Mouse (Mus musculus) liver, embryonic 16.5 days (tissue): Measurements from ENCODE around the gene Lad1. TPM values are rescaled to one million over a fixed set of nuclear protein-coding genes. Genes with fewer than 3 reads are reported as not detected.

Source experiments
- ATAC-seq: fragments of 200-750 bp; cut with Nextera tagmentation; 2 replicates; pipeline ENCODE4 v1.8.0; 2017; ENCODE audit warnings: low read depth, mild to moderate bottlenecking, moderate number of reproducible peaks, moderate library complexity
- H3K27ac ChIP-seq: fragments of 300-500 bp; sonication (generic); 2 replicates; pipeline ENCODE4 v1.5.1; 2014; ENCODE audit warnings: mild to moderate bottlenecking, low read length
- H3K27me3 ChIP-seq: fragments of 300-500 bp; sonication (generic); 2 replicates; pipeline ENCODE4 v1.6.1; 2014; ENCODE audit warnings: low read depth, low read length, mixed read lengths; ENCODE audit not compliant: control insufficient read depth, insufficient read depth
- H3K36me3 ChIP-seq: fragments of 300-500 bp; sonication (generic); 2 replicates; pipeline ENCODE4 v1.6.1; 2014; ENCODE audit warnings: mild to moderate bottlenecking; ENCODE audit not compliant: control insufficient read depth, insufficient read depth
- H3K4me1 ChIP-seq: fragments of 300-500 bp; sonication (generic); 2 replicates; pipeline ENCODE4 v1.6.1; 2014; ENCODE audit warnings: low read depth, low read length, mixed read lengths; ENCODE audit not compliant: control insufficient read depth
- H3K4me2 ChIP-seq: fragments of 300-500 bp; sonication (generic); 2 replicates; pipeline ENCODE4 v1.6.1; 2014; ENCODE audit warnings: low read depth, low read length, mixed read lengths
- H3K4me3 ChIP-seq: fragments of 300-500 bp; sonication (generic); 2 replicates; pipeline ENCODE4 v1.5.1; 2014; ENCODE audit warnings: low read depth, mild to moderate bottlenecking, low read length
- H3K9ac ChIP-seq: fragments of 300-500 bp; sonication (generic); 2 replicates; pipeline ENCODE4 v1.6.1; 2014; ENCODE audit warnings: low read depth, low read length
- H3K9me3 ChIP-seq: fragments of 300-500 bp; sonication (generic); replicated peaks from 2 replicates; pipeline ENCODE4 v1.6.1; 2016; ENCODE audit warnings: low read length; ENCODE audit not compliant: control insufficient read depth
- WGBS: fragments of 180-500 bp; shearing (Covaris S2); extraction: QIAGEN DNeasy Blood & Tissue Kit; methylation state at CpG from one replicate; pipeline ENCODE4 v1.1.7; 2014; ENCODE audit not compliant: insufficient replicate concordance; 5-methylcytosine and 5-hydroxymethylcytosine counted together
- polyA plus RNA-seq: library from polyadenylated mRNA; unstranded; fragments of >200 nt; fragmentation: Nextera tagmentation; extraction: Ambion mirVana; gene quantifications from 2 replicates; pipeline ENCODE4 v1.2.1, GENCODE M21; 2015

Gene Lad1
- polyA plus RNA-seq, 1 experiment from 2014 or later: 1.5 TPM

DNA sequence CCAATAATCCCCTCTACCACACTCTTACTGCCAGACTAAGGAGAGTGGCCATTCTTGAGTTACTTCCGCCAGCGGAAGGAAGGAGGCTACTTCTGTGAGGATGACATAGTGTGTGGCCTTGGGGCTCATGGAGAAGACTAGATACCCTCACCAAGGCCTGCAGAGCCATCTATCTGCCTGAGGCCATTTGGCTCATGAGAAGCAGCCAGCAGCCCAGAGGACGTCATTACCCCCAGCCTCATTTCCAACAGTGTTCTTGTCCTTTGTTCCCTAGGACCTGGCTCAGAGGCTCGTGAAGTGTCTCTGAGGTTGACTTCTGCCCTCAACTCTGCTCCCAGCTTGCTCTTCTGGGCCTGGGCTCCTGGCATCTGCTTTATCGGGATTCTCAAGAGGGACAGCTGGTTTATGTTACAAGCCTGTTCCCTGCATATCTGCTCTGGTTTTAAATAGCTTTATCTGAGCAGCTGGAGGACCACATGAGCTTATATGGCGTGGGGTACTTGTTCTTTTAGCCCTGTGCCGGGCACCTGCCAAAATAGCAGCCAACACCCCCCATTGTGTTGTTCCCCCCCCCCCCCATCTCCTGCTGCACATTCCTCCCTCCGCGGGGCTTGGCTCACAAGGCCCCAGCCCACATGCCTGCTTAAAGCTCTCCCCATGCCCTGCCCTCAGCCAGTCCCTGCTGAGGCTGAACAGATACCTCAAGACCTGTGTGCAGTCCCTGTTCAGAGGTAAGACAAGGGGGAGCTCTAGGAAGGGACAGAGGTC, 17.5 kb downstream of the Lad1 start, which contains the start of gene Tnnt2:
Gene Tnnt2 (plus strand): TSS at position 639 of the 768 bp plus-strand sequence.
- no peaks in the 10 kb centered on the region for H3K9me3 ChIP-seq
- H3K9ac ChIP-seq: no peak within 1 kb of the TSS
- H3K4me1 ChIP-seq: no peaks in the 10 kb centered on the region
- H3K27me3 ChIP-seq: no peaks in the 10 kb centered on the region; the same call in 1 of the 2 replicates
- whole genome bisulfite sequencing: 45% methylated on average over 9 of the region's 9 CpGs
- no peak for ATAC-seq
- H3K4me2 ChIP-seq: no peak within 1 kb of the TSS
- no peak within 1 kb of the TSS for H3K4me3 ChIP-seq
- H3K36me3 ChIP-seq: no peaks in the 10 kb centered on the region
- no peak within 1 kb of the TSS for H3K27ac ChIP-seq

DNA sequence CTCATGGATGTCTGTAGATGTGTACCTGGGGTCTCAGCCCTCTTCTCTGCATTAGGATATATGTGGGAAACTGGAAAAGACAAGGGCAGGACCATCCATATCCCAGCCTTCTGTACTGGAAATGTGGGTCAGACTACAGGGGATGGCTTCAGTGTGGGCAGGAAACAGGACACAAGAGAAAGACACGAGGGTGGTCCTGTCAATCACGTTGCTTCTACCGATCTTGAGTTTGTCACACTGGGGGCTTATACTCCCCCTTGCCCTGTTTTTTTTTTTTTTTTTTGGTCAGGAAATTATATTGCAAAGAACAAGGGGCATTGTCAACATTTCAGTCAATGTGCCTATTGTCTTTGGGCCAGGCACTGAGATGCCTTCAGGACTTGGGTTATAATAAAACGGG, 20.2 kb downstream of the Lad1 start:
- Histone ChIP-seq H3K36me3 (no peaks in the 10 kb centered on the region), H3K9ac (no peak overlapping the region), H3K27me3 (no peaks in the 10 kb centered on the region; the same call in 1 of the 2 replicates), H3K4me2 (no peak overlapping the region), H3K27ac (no peak overlapping the region), H3K4me1 (no peaks in the 10 kb centered on the region), H3K4me3 (no peak overlapping the region), H3K9me3 (no peaks in the 10 kb centered on the region)
- WGBS: 42% methylated on average over 4 of the region's 4 CpGs
- no peak for ATAC-seq

GRCm38 (mm10) chr1:135839065-135839464, 20.7 kb downstream of the Lad1 start:
- Histone ChIP-seq H3K27ac (no peak overlapping the region), H3K4me3 (no peak overlapping the region), H3K36me3 (no peaks in the 10 kb centered on the region), H3K9me3 (no peaks in the 10 kb centered on the region), H3K4me1 (no peaks in the 10 kb centered on the region), H3K27me3 (no peaks in the 10 kb centered on the region; the same call in 1 of the 2 replicates), H3K4me2 (no peak overlapping the region), H3K9ac (no peak overlapping the region)
- ATAC-seq: no peak
- 56% methylated on average over 6 of the region's 6 CpGs for WGBS

- Histone ChIP-seq H3K36me3 (no peaks in the 10 kb centered on the region), H3K4me3 (no peak overlapping the region), H3K27me3 (no peaks in the 10 kb centered on the region), H3K27ac (no peak overlapping the region), H3K9me3 (no peaks in the 10 kb centered on the region), H3K4me2 (no peak overlapping the region), H3K9ac (no peak overlapping the region), H3K4me1 (no peaks in the 10 kb centered on the region)
- 61% methylated on average over 15 of the region's 15 CpGs for WGBS
- no peak for ATAC-seq
Measured at GRCm38 (mm10) chr1:135840675-135841395, 22.4 kb downstream of the Lad1 start.

- ATAC-seq: no peak
- WGBS: 71% methylated on average over 10 of the region's 10 CpGs
Measured at GRCm38 (mm10) chr1:135843519-135844262, 25.3 kb downstream of the Lad1 start.

GRCm38 (mm10) chr1:135844481-135844880, 26.1 kb downstream of the Lad1 start:
- Histone ChIP-seq H3K27me3 (peaks cover 2% of the 10 kb centered on the region; the same call in 1 of the 2 replicates), H3K36me3 (no peaks in the 10 kb centered on the region), H3K4me2 (no peak overlapping the region), H3K4me1 (no peaks in the 10 kb centered on the region), H3K9me3 (no peaks in the 10 kb centered on the region), H3K4me3 (no peak overlapping the region), H3K9ac (no peak overlapping the region), H3K27ac (no peak overlapping the region)
- 14% methylated on average over 6 of the region's 6 CpGs for WGBS
- no peak for ATAC-seq

More at GRCm38 (mm10) chr1:135843519-135844262, 25.3 kb downstream of the Lad1 start:
- Histone ChIP-seq H3K4me1 (no peaks in the 10 kb centered on the region), H3K9ac (no peak overlapping the region), H3K27me3 (peaks cover 2% of the 10 kb centered on the region; the same call in 1 of the 2 replicates), H3K27ac (no peak overlapping the region), H3K4me2 (no peak overlapping the region), H3K4me3 (no peak overlapping the region), H3K36me3 (no peaks in the 10 kb centered on the region), H3K9me3 (no peaks in the 10 kb centered on the region)

DNA sequence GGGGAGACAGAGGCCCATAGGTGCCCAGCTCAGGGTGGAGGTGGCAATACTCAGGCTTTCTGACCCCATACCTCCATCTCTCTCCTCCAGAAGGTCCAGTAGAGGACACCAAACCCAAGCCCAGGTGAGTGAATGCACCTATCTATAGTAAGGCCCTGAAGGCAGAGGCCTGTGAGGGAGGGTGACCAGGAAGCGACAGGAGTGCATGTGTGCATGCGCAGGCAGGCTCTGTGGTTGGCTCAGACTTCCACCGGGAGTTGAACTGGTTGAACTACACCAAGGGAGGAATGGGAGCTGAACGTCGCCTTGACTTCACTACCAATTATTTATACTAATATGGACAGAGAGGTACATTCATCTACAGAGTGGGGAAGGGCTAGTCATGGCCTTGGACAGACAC, 28.2 kb downstream of the Lad1 start:
- Histone ChIP-seq H3K9me3 (no peaks in the 10 kb centered on the region), H3K9ac (no peak overlapping the region)
- no peak for ATAC-seq

GRCm38 (mm10) chr1:135847139-135847562, 28.8 kb downstream of the Lad1 start:
- H3K4me1 ChIP-seq: no peaks in the 10 kb centered on the region
- 18% methylated on average over 6 of the region's 6 CpGs for WGBS
- no peak overlapping the region for H3K4me2 ChIP-seq
- H3K27ac ChIP-seq: no peak overlapping the region
- peak; percentile 46; the same call in 1 of the 2 replicates for ATAC-seq
- H3K27me3 ChIP-seq: peaks cover 2% of the 10 kb centered on the region; the same call in 1 of the 2 replicates
- no peaks in the 10 kb centered on the region for H3K36me3 ChIP-seq
- H3K9ac ChIP-seq: no peak overlapping the region
- no peaks in the 10 kb centered on the region for H3K9me3 ChIP-seq
- no peak overlapping the region for H3K4me3 ChIP-seq

More for the DNA sequence above, 28.2 kb downstream of the Lad1 start:
- no peaks in the 10 kb centered on the region for H3K36me3 ChIP-seq
- no peak overlapping the region for H3K27ac ChIP-seq
- peaks cover 2% of the 10 kb centered on the region; the same call in 1 of the 2 replicates for H3K27me3 ChIP-seq
- no peak overlapping the region for H3K4me3 ChIP-seq
- WGBS: 64% methylated on average over 5 of the region's 5 CpGs
- H3K4me1 ChIP-seq: no peaks in the 10 kb centered on the region
- no peak overlapping the region for H3K4me2 ChIP-seq
